Mouse (Mus musculus): ENCODE measurements around the gene Mavs.

The Mavs gene

GRCm38 (mm10) chr2:131261481-131262212 lies 27.8 kb downstream of the Mavs start:
- no peak for DNase-seq (ENCODE audit: extremely low read depth, low read depth)

GRCm38 (mm10) chr2:131262213-131262672 lies 28.4 kb downstream of the Mavs start, which contains the start of gene Pank2:
Pank2 (plus strand) TSS chr2:131262495.
- DNase-seq (ENCODE audit: extremely low read depth, low read depth), result peak; percentile 90

- peak; percentile 84 for DNase-seq (ENCODE audit: extremely low read depth, low read depth)
These were observed 29.1 kb downstream of the Mavs start for GRCm38 (mm10) chr2:131262680-131263670.

- no peak for DNase-seq (ENCODE audit: extremely low read depth, low read depth)
These were observed 30.2 kb downstream of the Mavs start for GRCm38 (mm10) chr2:131264027-131264426.

GRCm38 (mm10) chr2:131265056-131265455 lies 31.2 kb downstream of the Mavs start:
- DNase-seq (ENCODE audit: extremely low read depth, low read depth), result no peak

GRCm38 (mm10) chr2:131275493-131275892 lies 41.6 kb downstream of the Mavs start:
- no peak for DNase-seq (ENCODE audit: extremely low read depth, low read depth)

- no peak for DNase-seq (ENCODE audit: extremely low read depth, low read depth)
These were observed 42.9 kb downstream of the Mavs start for GRCm38 (mm10) chr2:131276722-131277121.

GRCm38 (mm10) chr2:131281596-131281995 lies 47.7 kb downstream of the Mavs start:
- no peak for DNase-seq (ENCODE audit: extremely low read depth, low read depth)

GRCm38 (mm10) chr2:131286276-131286675 lies 52.4 kb downstream of the Mavs start:
- DNase-seq (ENCODE audit: extremely low read depth, low read depth), result no peak

GRCm38 (mm10) chr2:131290669-131291068 lies 56.8 kb downstream of the Mavs start:
- DNase-seq (ENCODE audit: extremely low read depth, low read depth), result no peak

GRCm38 (mm10) chr2:131296746-131297261 lies 62.9 kb downstream of the Mavs start:
- no peak for DNase-seq (ENCODE audit: extremely low read depth, low read depth)

Measured in MEL-GATA-1-ER (cell line).